Mouse (Mus musculus) hematopoietic stem cell, adult 5-6 weeks (primary cell): ENCODE data around the gene Wdr47. TPM values are rescaled to one million over a fixed set of nuclear protein-coding genes. Genes with fewer than 3 reads are reported as not detected.

ENCODE experiments used
- ATAC-seq, 2 experiments: fragments of 125-278 bp in 1 of 2; replicated peaks in 1 of 2; 2 replicates each; pipeline ENCODE4 v1.8.0; 2016 to 2017; ENCODE audit warnings: inconsistent platforms in 2 of 2, mild to moderate bottlenecking in 2 of 2, moderate number of reproducible peaks in 2 of 2, low read depth in 1 of 2, moderate TSS enrichment in 1 of 2; ENCODE audit not compliant: low FRiP score in 2 of 2, poor library complexity in 2 of 2, severe bottlenecking in 2 of 2, insufficient read depth in 1 of 2, low TSS enrichment in 1 of 2
- total RNA-seq: library from RNA; stranded (forward); fragments of 172-1452, 232-1000 nt; gene quantifications from 2 replicates; pipeline ENCODE4 v1.2.3, GENCODE M21; 2017

The Wdr47 gene
- total RNA-seq, 1 experiment from 2014 or later, result 11.5 TPM

DNA sequence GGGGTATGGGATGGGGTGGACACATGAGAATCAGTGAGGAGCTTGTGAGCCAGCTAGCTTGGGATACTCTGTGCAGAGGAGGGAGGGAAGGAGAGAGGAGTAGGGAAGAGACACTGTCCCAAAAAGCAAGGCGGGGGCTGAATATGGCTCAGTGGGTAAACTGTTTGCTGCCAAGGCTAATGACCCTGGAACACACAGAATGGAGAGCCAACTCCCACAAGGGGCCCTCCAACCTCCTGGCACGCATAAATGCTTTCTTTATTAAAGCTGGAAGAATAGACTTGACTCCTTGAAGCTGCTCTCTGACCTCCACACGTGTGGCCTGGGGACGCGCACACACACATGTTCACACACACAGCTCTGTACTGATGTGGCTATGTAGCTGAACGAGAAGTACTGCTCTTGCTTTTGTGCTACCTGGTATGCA lies 97.9 kb downstream of the Wdr47 start:
- ATAC-seq, result no peak

DNA sequence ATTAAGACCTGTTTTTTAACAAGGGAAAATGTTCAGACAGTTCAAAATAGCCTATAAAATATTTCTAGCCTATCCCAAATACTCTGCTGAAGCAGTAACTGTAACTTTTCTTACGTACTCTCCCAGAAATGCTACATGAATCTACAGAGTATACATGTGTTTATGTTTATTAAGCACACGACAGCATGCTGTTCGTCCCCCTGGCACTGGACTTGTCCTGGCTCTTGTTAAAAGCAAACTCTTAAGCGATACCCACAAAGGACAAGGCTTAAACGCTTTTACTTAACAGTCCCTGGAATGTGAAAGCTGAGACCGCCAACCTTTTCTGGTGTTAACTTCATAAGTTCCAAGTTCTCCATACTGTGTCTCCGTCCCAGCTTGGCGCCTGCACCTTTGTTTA lies 98.4 kb downstream of the Wdr47 start:
- no peak for ATAC-seq

DNA sequence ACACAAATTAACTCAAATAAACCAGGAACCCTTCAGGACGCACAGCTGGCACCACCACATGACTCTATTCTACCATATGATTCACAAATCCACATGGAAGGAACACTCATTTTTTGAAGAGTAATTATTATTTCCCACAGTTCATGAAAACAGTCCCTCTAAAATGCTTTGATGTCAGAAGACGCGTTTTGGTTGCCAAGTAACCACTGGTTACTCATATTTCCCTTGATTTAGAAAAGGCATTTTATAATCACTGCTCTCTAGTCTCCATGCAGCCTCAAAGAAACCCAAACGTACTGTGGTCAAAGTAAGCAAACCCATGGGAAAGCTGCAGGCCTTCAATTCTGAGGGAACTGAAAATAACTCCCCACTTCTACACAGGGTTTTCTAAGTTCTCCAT lies 98.9 kb downstream of the Wdr47 start:
- no peak for ATAC-seq

DNA sequence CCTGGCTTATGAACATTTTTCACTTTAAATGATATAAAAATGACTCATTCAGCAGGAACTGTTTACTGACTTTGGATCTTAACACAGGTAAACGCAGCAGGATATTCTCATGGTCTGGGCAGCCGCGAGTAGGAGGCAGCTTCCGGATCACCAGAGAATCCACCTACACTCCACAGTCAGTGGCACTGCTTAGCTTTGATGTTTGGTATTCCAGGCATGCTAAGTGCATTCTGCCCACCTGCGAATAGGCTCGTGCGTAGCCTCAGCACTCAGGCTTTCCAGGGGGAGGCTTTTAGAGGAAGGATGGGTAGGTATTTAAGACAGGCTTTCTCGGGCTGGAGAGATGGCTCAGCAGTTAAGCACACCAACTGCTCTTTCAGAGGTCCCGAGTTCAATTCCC lies 103.2 kb downstream of the Wdr47 start:
- no peak for ATAC-seq

Other genes with a start within 250 kb of the Wdr47 start
- not detected in 2 replicates for gene Mybphl, start 226.4 kb upstream of the Wdr47 start, total RNA-seq
- 27.6 and 39.3 TPM in 2 replicates for gene Psrc1, start 207.4 kb upstream of the Wdr47 start, total RNA-seq
- 0.38 and 1.6 TPM in 2 replicates for gene Celsr2, start 175.7 kb upstream of the Wdr47 start, total RNA-seq
- gene Sars, start 146.1 kb upstream of the Wdr47 start, total RNA-seq, result 216 and 455 TPM in 2 replicates
- not detected in 2 replicates for gene 1700013F07Rik, start 57.1 kb upstream of the Wdr47 start, total RNA-seq
- gene 5330417C22Rik, start 54.7 kb upstream of the Wdr47 start, total RNA-seq, result 0.30 and 1.3 TPM in 2 replicates
- gene Tmem167b, start 28.8 kb upstream of the Wdr47 start, total RNA-seq, result 47.4 and 56.6 TPM in 2 replicates
- gene Taf13, start 19.6 kb upstream of the Wdr47 start, total RNA-seq, result 24.3 and 36.0 TPM in 2 replicates
- 68.6 and 89.4 TPM in 2 replicates for gene Clcc1, start 62.6 kb downstream of the Wdr47 start, total RNA-seq
- gene Gpsm2, start 131.0 kb downstream of the Wdr47 start, total RNA-seq, result 14.4 and 22.9 TPM in 2 replicates
- gene Aknad1, start 148.4 kb downstream of the Wdr47 start, total RNA-seq, result 0.55 TPM in 1 of 2 replicates, not detected in the other
- gene Stxbp3, start 249.2 kb downstream of the Wdr47 start, total RNA-seq, result 40.5 and 44.3 TPM in 2 replicates